Mouse (Mus musculus) midbrain, postnatal 0 days (tissue): ENCODE data around the gene Egfl8. TPM values are rescaled to one million over a fixed set of nuclear protein-coding genes. Genes with fewer than 3 reads are reported as not detected.
A peak's percentile ranks its signal among the peaks of the same experiment; 100 is the strongest.

Source experiments
- ATAC-seq: fragments of 200-750 bp; cut with Nextera tagmentation; 2 replicates; pipeline ENCODE4 v1.8.0; 2017; ENCODE audit warnings: moderate number of reproducible peaks, mild to moderate bottlenecking, moderate TSS enrichment, moderate library complexity; ENCODE audit not compliant: low FRiP score
- DNase-seq: peaks from one replicate; pipeline ENCODE4 v3.0.0-alpha.2; 2015; ENCODE audit warnings: low spot score
- H3K27ac ChIP-seq: fragments of 300-500 bp; sonication (generic); 2 replicates; pipeline ENCODE4 v1.5.1; 2014; ENCODE audit warnings: low read depth, mild to moderate bottlenecking, low read length, mixed read lengths
- H3K27me3 ChIP-seq: fragments of 300-500 bp; sonication (generic); 2 replicates; pipeline ENCODE4 v1.6.1; 2014; ENCODE audit warnings: low read length, control low read depth, mixed read lengths; ENCODE audit not compliant: insufficient read depth
- H3K36me3 ChIP-seq: fragments of 300-500 bp; sonication (generic); 2 replicates; pipeline ENCODE4 v1.6.1; 2014; ENCODE audit warnings: low read length, control low read depth, mixed read lengths; ENCODE audit not compliant: insufficient read depth
- H3K4me1 ChIP-seq: fragments of 300-500 bp; sonication (generic); 2 replicates; pipeline ENCODE4 v1.6.1; 2014; ENCODE audit warnings: mild to moderate bottlenecking, control low read depth, antibody characterized with exemption, low read length, mixed read lengths; ENCODE audit not compliant: insufficient read depth
- H3K4me2 ChIP-seq: fragments of 300-500 bp; sonication (generic); 2 replicates; pipeline ENCODE4 v1.6.1; 2014; ENCODE audit warnings: low read depth, mild to moderate bottlenecking, low read length, mixed read lengths; ENCODE audit not compliant: poor library complexity, severe bottlenecking
- H3K4me3 ChIP-seq: fragments of 300-500 bp; sonication (generic); 2 replicates; pipeline ENCODE4 v1.5.1; 2014; ENCODE audit warnings: low read depth, mild to moderate bottlenecking, low read length, moderate library complexity
- H3K9ac ChIP-seq: fragments of 300-500 bp; sonication (generic); replicated peaks from 2 replicates; pipeline ENCODE4 v1.6.1; 2014; ENCODE audit warnings: mild to moderate bottlenecking, low read length, moderate library complexity, mixed read lengths; ENCODE audit not compliant: poor library complexity, severe bottlenecking
- H3K9me3 ChIP-seq: fragments of 300-500 bp; sonication (generic); 2 replicates; pipeline ENCODE4 v1.6.1; 2016; ENCODE audit warnings: low read length, control low read depth
- CTCF ChIP-seq: IDR thresholded peaks from 2 replicates; pipeline ENCODE4 v1.5.1; 2016; ENCODE audit warnings: antibody characterized with exemption, mild to moderate bottlenecking
- WGBS: fragments of 180-500 bp; shearing (Covaris S2); extraction: QIAGEN DNeasy Blood & Tissue Kit; methylation state at CpG from one replicate; pipeline ENCODE4 v1.1.7; 2014; 5-methylcytosine and 5-hydroxymethylcytosine counted together
- polyA plus RNA-seq: library from polyadenylated mRNA; unstranded; fragments of >200 nt; fragmentation: Nextera tagmentation; extraction: Ambion mirVana; gene quantifications from 2 replicates; pipeline ENCODE4 v1.2.1, GENCODE M21; 2015
- total RNA-seq: library from RNA; depleted of rRNA; stranded (reverse); fragments of >200 nt; gene quantifications from 2 replicates; pipeline ENCODE4 v1.2.3, GENCODE M21; 2014

Egfl8 gene
- total and polyA plus RNA-seq, 2 experiments from 2014 or later = 4.9 to 6.0 TPM

GRCm38 (mm10) chr17:34643379-34643778 lies 27.6 kb upstream of the Egfl8 start:
- no peaks in the 10 kb centered on the region for H3K9me3 ChIP-seq
- H3K4me3 ChIP-seq = no peak overlapping the region
- no peak for ATAC-seq
- H3K27ac ChIP-seq = no peak overlapping the region
- DNase-seq = no peak
- H3K4me2 ChIP-seq = no peak overlapping the region
- 88% methylated on average over 4 of the region's 4 CpGs for WGBS
- H3K27me3 ChIP-seq = no peaks in the 10 kb centered on the region
- peaks cover 7% of the 10 kb centered on the region for H3K4me1 ChIP-seq
- 0 out of 2 replicates have a peak, but pooled peaks cover under 1% of the 10 kb centered on the region for H3K36me3 ChIP-seq
- no peak overlapping the region for H3K9ac ChIP-seq
- no peak for TF ChIP-seq CTCF

GRCm38 (mm10) chr17:34641945-34642344 lies 26.2 kb upstream of the Egfl8 start:
- Histone ChIP-seq H3K27ac (no peak overlapping the region), H3K4me1 (no peaks in the 10 kb centered on the region; the same call in 1 of the 2 replicates), H3K27me3 (no peaks in the 10 kb centered on the region), H3K4me3 (no peak overlapping the region), H3K9ac (no peak overlapping the region), H3K36me3 (no peaks in the 10 kb centered on the region), H3K9me3 (no peaks in the 10 kb centered on the region), H3K4me2 (no peak overlapping the region)
- DNase-seq = no peak
- WGBS = 91% methylated on average over 3 of the region's 3 CpGs
- ATAC-seq = no peak
- no peak for TF ChIP-seq CTCF

GRCm38 (mm10) chr17:34640778-34641601 lies 25.2 kb upstream of the Egfl8 start:
- Histone ChIP-seq H3K9me3 (no peaks in the 10 kb centered on the region), H3K9ac (no peak overlapping the region), H3K4me1 (no peaks in the 10 kb centered on the region), H3K4me3 (no peak overlapping the region), H3K27ac (peak overlapping the region; percentile 32; the same call in 1 of the 2 replicates), H3K36me3 (no peaks in the 10 kb centered on the region), H3K4me2 (no peak overlapping the region), H3K27me3 (no peaks in the 10 kb centered on the region)
- WGBS = 12% methylated on average over 11 of the region's 11 CpGs
- ATAC-seq (no peak), DNase-seq (peak; percentile 73)
- TF ChIP-seq CTCF = peak; percentile 26; the same call in 1 of the 2 replicates

- Histone ChIP-seq H3K4me2 (no peak overlapping the region), H3K27me3 (no peaks in the 10 kb centered on the region), H3K4me1 (no peaks in the 10 kb centered on the region), H3K4me3 (no peak overlapping the region), H3K9me3 (no peaks in the 10 kb centered on the region), H3K9ac (no peak overlapping the region), H3K27ac (no peak overlapping the region), H3K36me3 (no peaks in the 10 kb centered on the region)
- ATAC-seq = no peak
- TF ChIP-seq CTCF = no peak
- 84% methylated on average over 7 of the region's 7 CpGs for WGBS
- no peak for DNase-seq
Observed at GRCm38 (mm10) chr17:34639461-34640255, 23.9 kb upstream of the Egfl8 start.

- Histone ChIP-seq H3K9me3 (no peaks in the 10 kb centered on the region), H3K9ac (no peak overlapping the region), H3K4me3 (no peak overlapping the region), H3K27me3 (no peaks in the 10 kb centered on the region), H3K4me1 (no peaks in the 10 kb centered on the region), H3K27ac (no peak overlapping the region), H3K4me2 (no peak overlapping the region), H3K36me3 (no peaks in the 10 kb centered on the region)
- TF ChIP-seq CTCF = no peak
- WGBS = 57% methylated on average over 3 of the region's 3 CpGs
- ATAC-seq (no peak), DNase-seq (no peak)
Observed at GRCm38 (mm10) chr17:34637459-34637858, 21.7 kb upstream of the Egfl8 start.

GRCm38 (mm10) chr17:34635671-34636070 lies 19.9 kb upstream of the Egfl8 start:
- peaks cover 4% of the 10 kb centered on the region; the same call in 1 of the 2 replicates for H3K4me1 ChIP-seq
- H3K4me3 ChIP-seq = no peak overlapping the region
- no peak for TF ChIP-seq CTCF
- no peaks in the 10 kb centered on the region for H3K9me3 ChIP-seq
- 76% methylated on average over 2 of the region's 2 CpGs for WGBS
- H3K27ac ChIP-seq = no peak overlapping the region
- no peak overlapping the region for H3K4me2 ChIP-seq
- H3K36me3 ChIP-seq = no peaks in the 10 kb centered on the region
- no peak overlapping the region for H3K9ac ChIP-seq
- no peaks in the 10 kb centered on the region for H3K27me3 ChIP-seq
- ATAC-seq (no peak), DNase-seq (no peak)
